ENCODE assay signal across 14 mouse cellular contexts in genomic region chr2:102099702-102100450, GRCm38 (mm10).
DNase-seq lines count a peak whose midpoint lies in the region; ATAC-seq and TF ChIP-seq lines count a peak whose summit lies in the region.
"Had no signal": no experiment of that assay in that cellular context is flagged by ENCODE, and none has a peak within 500 bp of the region (broad histone marks: within the 10 kb centered on the region; RNA-seq: fewer than 3 reads in every experiment).

No protein-coding gene starts in this region.

- WGBS in heart, embryonic 12.5 days, result 75% methylated on average over 14 of the region's 14 CpGs
- 66% methylated on average over 14 of the region's 14 CpGs for WGBS in intestine, embryonic 16.5 days
- WGBS in olfactory bulb, adult 2 months, result 67% methylated on average over 14 of the region's 14 CpGs

- no peaks in the 10 kb centered on the region for H3K36me3 ChIP-seq in heart, embryonic 12.5 days
- no peaks in the 10 kb centered on the region for H3K36me3 ChIP-seq in intestine, embryonic 16.5 days (ENCODE audit: control insufficient read depth, insufficient read depth, low read length)
- H3K36me3 ChIP-seq: forebrain, embryonic 12.5 days; hindbrain, embryonic 15.5 days; limb, embryonic 15.5 days had no signal

- no peak for DNase-seq in heart, adult 9 months (ENCODE audit: low spot score in 2 of 2)
- peak; percentile 27 for DNase-seq in kidney, postnatal 14 days
- DNase-seq in kidney, adult 8-10 months, result no peak
- no peak for DNase-seq in thymus, adult 18-20 months
- DNase-seq: cerebellum, adult 9-11 months; heart, postnatal 14 days; spleen, adult 18-20 months; thymus, postnatal 14 days had no signal

- no peak for TF ChIP-seq POLR2A in olfactory bulb, adult 2 months (IDR thresholded peaks at IDR 0.05; ENCODE audit: insufficient read depth, low read depth, low read length)

- 0 out of 2 replicates have a peak, but pooled peaks have one; percentile 15 for ATAC-seq in heart, embryonic 12.5 days (ENCODE audit: insufficient number of reproducible peaks, low FRiP score)
- ATAC-seq in intestine, embryonic 16.5 days, result peak; percentile 44; the same call in 1 of the 2 replicates

- no peaks in the 10 kb centered on the region for H3K27me3 ChIP-seq in heart, embryonic 12.5 days (replicated peaks)
- no peaks in the 10 kb centered on the region for H3K27me3 ChIP-seq in intestine, embryonic 16.5 days (replicated peaks; ENCODE audit: control insufficient read depth, insufficient read depth, low read length)
- H3K27me3 ChIP-seq: forebrain, embryonic 12.5 days; hindbrain, embryonic 15.5 days; limb, embryonic 15.5 days had no signal

- peaks cover 22% of the 10 kb centered on the region for H3K4me1 ChIP-seq in heart, embryonic 12.5 days (replicated peaks)
- no peaks in the 10 kb centered on the region for H3K4me1 ChIP-seq in intestine, embryonic 16.5 days (ENCODE audit: control insufficient read depth, insufficient read depth, low read length)
- H3K4me1 ChIP-seq in olfactory bulb, adult 2 months (ENCODE audit: control insufficient read depth, insufficient read depth, low read length), result peaks cover 41% of the 10 kb centered on the region

- no peak overlapping the region for H3K4me2 ChIP-seq in heart, embryonic 12.5 days
- no peak overlapping the region for H3K4me2 ChIP-seq in intestine, embryonic 16.5 days (ENCODE audit: low read depth, low read length)
- H3K4me2 ChIP-seq: forebrain, embryonic 12.5 days; hindbrain, embryonic 15.5 days; limb, embryonic 15.5 days had no signal

- no peak for TF ChIP-seq CTCF in olfactory bulb, adult 2 months (IDR thresholded peaks at IDR 0.05; ENCODE audit: insufficient read depth, low read depth, low read length)

- no peak overlapping the region for H3K9ac ChIP-seq in heart, embryonic 12.5 days
- no peak overlapping the region for H3K9ac ChIP-seq in intestine, embryonic 16.5 days (ENCODE audit: low read depth, low read length)
- H3K9ac ChIP-seq: forebrain, embryonic 12.5 days; hindbrain, embryonic 15.5 days; limb, embryonic 15.5 days had no signal

- H3K4me3 ChIP-seq in heart, embryonic 12.5 days, result no peak overlapping the region
- no peak overlapping the region for H3K4me3 ChIP-seq in intestine, embryonic 16.5 days (ENCODE audit: low read length)
- no peak overlapping the region for H3K4me3 ChIP-seq in olfactory bulb, adult 2 months (ENCODE audit: insufficient read depth, low read depth, low read length)
- H3K4me3 ChIP-seq: forebrain, embryonic 12.5 days; hindbrain, embryonic 15.5 days; limb, embryonic 15.5 days had no signal

- H3K9me3 ChIP-seq in heart, embryonic 12.5 days (replicated peaks), result no peaks in the 10 kb centered on the region
- H3K9me3 ChIP-seq in intestine, embryonic 16.5 days (ENCODE audit: control insufficient read depth, low read length), result no peaks in the 10 kb centered on the region
- H3K9me3 ChIP-seq: forebrain, embryonic 12.5 days; hindbrain, embryonic 15.5 days; limb, embryonic 15.5 days had no signal

- H3K27ac ChIP-seq in heart, embryonic 12.5 days (ENCODE audit: poor library complexity, severe bottlenecking), result no peak overlapping the region
- H3K27ac ChIP-seq in intestine, embryonic 16.5 days (ENCODE audit: low read length), result 0 out of 2 replicates have a peak overlapping the region, but pooled peaks have one; percentile 19
- 0 out of 2 replicates have a peak overlapping the region, but pooled peaks have one; percentile 10 for H3K27ac ChIP-seq in olfactory bulb, adult 2 months (ENCODE audit: insufficient read depth, low read depth, low read length)
- H3K27ac ChIP-seq: forebrain, embryonic 12.5 days; hindbrain, embryonic 15.5 days; limb, embryonic 15.5 days had no signal
